Comparison of ENCODE assay signal across 17 mouse cellular contexts in the genomic region with DNA sequence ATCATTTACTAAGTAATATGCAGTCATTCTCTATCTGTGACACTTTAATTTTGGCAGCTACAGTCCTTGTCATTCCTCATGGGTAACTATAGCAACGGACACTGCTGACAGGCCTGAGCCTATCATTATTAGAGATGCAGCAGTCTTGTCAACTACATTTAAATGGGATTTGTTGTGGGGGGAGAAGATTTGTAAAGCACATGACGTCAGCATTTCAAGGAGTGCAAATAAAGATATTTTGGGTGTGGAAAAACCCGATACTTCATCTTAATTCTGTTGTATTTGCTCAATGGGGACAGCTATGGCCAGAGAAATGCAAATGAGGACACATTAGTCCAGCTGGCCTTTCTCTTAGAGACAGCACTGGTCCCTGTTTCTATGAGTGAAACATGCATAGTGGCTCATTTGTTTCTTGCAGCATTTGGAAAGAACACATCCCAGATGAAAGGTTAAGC. TPM values are rescaled to one million over a fixed set of nuclear protein-coding genes. Genes with fewer than 3 reads are reported as not detected.
A peak's percentile ranks its signal among the peaks of the same experiment; 100 is the strongest.
DNase-seq lines count a peak whose midpoint lies in the region; ATAC-seq lines count a peak whose summit lies in the region.
"Had no signal": no experiment of that assay in that cellular context is flagged by ENCODE, and none has a peak within 500 bp of the region (broad histone marks: within the 10 kb centered on the region; RNA-seq: fewer than 3 reads in every experiment).

No protein-coding gene starts in this region.

- peaks cover 7% of the 10 kb centered on the region for H3K4me1 ChIP-seq in forebrain, embryonic 14.5 days (ENCODE audit: control insufficient read depth, insufficient read depth, low read length)
- peaks cover 10% of the 10 kb centered on the region for H3K4me1 ChIP-seq in midbrain, embryonic 13.5 days (replicated peaks)
- H3K4me1 ChIP-seq: limb, embryonic 13.5 days; stomach, embryonic 15.5 days had no signal

- peak; percentile 15 to 56 for DNase-seq in layer of hippocampus, adult 18-20 months (ENCODE audit: low spot score in 2 of 2)
- DNase-seq in layer of hippocampus, adult 8-10 months (ENCODE audit: low spot score in 2 of 2): no peak
- DNase-seq in brain, adult 2 months (ENCODE audit: low read depth, low spot score): peak; percentile 48
- peak; percentile 86 for DNase-seq in forebrain, embryonic 14.5 days (ENCODE audit: low spot score)
- no peak for DNase-seq in gastrocnemius, postnatal 36 days
- DNase-seq: adrenal gland, adult 8-10 months; heart, adult 2 months; heart, postnatal 4 days; kidney, adult 8-10 months; lung, postnatal 4 days; right cerebral cortex, postnatal 25 days had no signal

- intact Hi-C loops in gastrocnemius, postnatal 36 days (cut with DNase I): no loop called here

- no peak overlapping the region for H3K4me3 ChIP-seq in forebrain, embryonic 14.5 days (ENCODE audit: low read depth, low read length)
- no peak overlapping the region for H3K4me3 ChIP-seq in midbrain, embryonic 13.5 days (replicated peaks)
- H3K4me3 ChIP-seq: heart, adult 2 months; limb, embryonic 13.5 days; stomach, embryonic 15.5 days had no signal

- H3K36me3 ChIP-seq in forebrain, embryonic 14.5 days (ENCODE audit: control insufficient read depth, insufficient read depth, low read length): no peaks in the 10 kb centered on the region
- no peaks in the 10 kb centered on the region for H3K36me3 ChIP-seq in midbrain, embryonic 13.5 days
- H3K36me3 ChIP-seq: limb, embryonic 13.5 days; stomach, embryonic 15.5 days had no signal

- H3K9me3 ChIP-seq in forebrain, embryonic 14.5 days (replicated peaks; ENCODE audit: control insufficient read depth, low read length): no peaks in the 10 kb centered on the region
- no peaks in the 10 kb centered on the region for H3K9me3 ChIP-seq in midbrain, embryonic 13.5 days
- H3K9me3 ChIP-seq: limb, embryonic 13.5 days; stomach, embryonic 15.5 days had no signal

- whole genome bisulfite sequencing in forebrain, embryonic 14.5 days: 40% methylated on average over 3 of the region's 3 CpGs
- 27% methylated on average over 3 of the region's 3 CpGs for WGBS in midbrain, embryonic 13.5 days

- ATAC-seq in forebrain, embryonic 14.5 days: peak; percentile 97
- ATAC-seq in midbrain, embryonic 13.5 days: peak; percentile 95
- ATAC-seq in megakaryocyte-erythroid progenitor cell, adult 5-6 weeks (replicated peaks; ENCODE audit: low FRiP score, low TSS enrichment, poor library complexity, severe bottlenecking): no peak
- ATAC-seq: CD4-positive, CD25-positive, alpha-beta regulatory T cell, adult 4 months; Patski had no signal

- no peak overlapping the region for H3K4me2 ChIP-seq in forebrain, embryonic 14.5 days (ENCODE audit: low read length)
- H3K4me2 ChIP-seq in midbrain, embryonic 13.5 days (replicated peaks): no peak overlapping the region
- H3K4me2 ChIP-seq: limb, embryonic 13.5 days; stomach, embryonic 15.5 days had no signal

- H3K27ac ChIP-seq in forebrain, embryonic 14.5 days (ENCODE audit: low read depth, low read length): no peak overlapping the region; the same call in 1 of the 2 replicates
- H3K27ac ChIP-seq in midbrain, embryonic 13.5 days: peak overlapping the region; percentile 51; the same call in 1 of the 2 replicates
- H3K27ac ChIP-seq: heart, adult 2 months; limb, embryonic 13.5 days; stomach, embryonic 15.5 days had no signal

- H3K27me3 ChIP-seq in forebrain, embryonic 14.5 days (replicated peaks; ENCODE audit: control insufficient read depth, insufficient read depth, low read length): no peaks in the 10 kb centered on the region
- no peaks in the 10 kb centered on the region for H3K27me3 ChIP-seq in midbrain, embryonic 13.5 days
- H3K27me3 ChIP-seq: limb, embryonic 13.5 days; Patski; stomach, embryonic 15.5 days had no signal

- H3K9ac ChIP-seq in forebrain, embryonic 14.5 days (ENCODE audit: low read length): no peak overlapping the region
- no peak overlapping the region for H3K9ac ChIP-seq in midbrain, embryonic 13.5 days (replicated peaks)
- H3K9ac ChIP-seq: limb, embryonic 13.5 days; stomach, embryonic 15.5 days had no signal

RNA-seq across cellular contexts. Expression of gene Kcne4, which starts 55.5 kb away (rescaled TPM):
- total RNA-seq in layer of hippocampus, adult 18-20 months (2021): under 1 TPM; 0.84 to 0.87 TPM
- 1 to 10 TPM in 2 of 4 experiments, under 1 TPM in 2; 0.59 to 1.4 (median 0.92) TPM for total RNA-seq in layer of hippocampus, adult 8-10 months (2022)
- 1.2 and 1.3 TPM in 2 replicates for polyA plus RNA-seq in forebrain, embryonic 14.5 days (2014; fragmentation: Nextera tagmentation; extraction: Ambion mirVana)
- 1.4 and 1.8 TPM in 2 replicates for polyA plus RNA-seq in midbrain, embryonic 13.5 days (2015; fragmentation: Nextera tagmentation; extraction: Ambion mirVana)
- under 1 TPM; 0.30 to 0.84 TPM for total RNA-seq in gastrocnemius, postnatal 36 days (2021)
- not detected in 2 replicates for total RNA-seq in megakaryocyte-erythroid progenitor cell, adult 5-6 weeks (2014; fragmentation: Nextera tagmentation)
- not detected in 2 replicates for total RNA-seq in megakaryocyte-erythroid progenitor cell, adult 5-6 weeks (2017)
- polyA plus RNA-seq: CD4-positive, CD25-positive, alpha-beta regulatory T cell, adult 4 months had no signal

Comparison
In these comparisons a context has a peak if more than half of its experiments do, and no peak if none do; other contexts are left out.
1. DNase-seq: peak in layer of hippocampus, adult 18-20 months (2 of 2), brain, adult 2 months (single experiment) and forebrain, embryonic 14.5 days (single experiment); none in layer of hippocampus, adult 8-10 months (0 of 2) and gastrocnemius, postnatal 36 days (0 of 2).